Mouse (Mus musculus) spleen, adult 18-20 months (tissue): ENCODE data around the gene 4931406C07Rik.

Source experiments
- DNase-seq, 2 experiments: peaks; one replicate each; pipeline ENCODE4 v3.0.0; 2022; ENCODE audit warnings: mixed read lengths in 2 of 2

The 4931406C07Rik gene

GRCm38 (mm10) chr9:15287846-15288245 lies 18.4 kb downstream of the 4931406C07Rik start:
- no peak for DNase-seq

GRCm38 (mm10) chr9:15285443-15285842 lies 20.8 kb downstream of the 4931406C07Rik start:
- no peak for DNase-seq

GRCm38 (mm10) chr9:15280491-15280879 lies 25.8 kb downstream of the 4931406C07Rik start:
- DNase-seq: peak in 1 of 2 experiments; percentile 11

GRCm38 (mm10) chr9:15279649-15280490 lies 26.4 kb downstream of the 4931406C07Rik start, which contains the start of gene Med17:
Gene Med17, minus strand, starts transcription at chr9:15279931.
- peak; percentile 84 to 87 for DNase-seq

GRCm38 (mm10) chr9:15279139-15279648 lies 27.1 kb downstream of the 4931406C07Rik start:
- no peak for DNase-seq

- DNase-seq: no peak
Measured at GRCm38 (mm10) chr9:15278343-15278742, 27.9 kb downstream of the 4931406C07Rik start.

GRCm38 (mm10) chr9:15276855-15277254 lies 29.4 kb downstream of the 4931406C07Rik start:
- DNase-seq: no peak

- no peak for DNase-seq
Measured at GRCm38 (mm10) chr9:15273981-15274380, 32.3 kb downstream of the 4931406C07Rik start.

- no peak for DNase-seq
Measured at GRCm38 (mm10) chr9:15263487-15263886, 42.8 kb downstream of the 4931406C07Rik start.

- DNase-seq: no peak
Measured at GRCm38 (mm10) chr9:15261980-15262379, 44.3 kb downstream of the 4931406C07Rik start.

- DNase-seq: no peak
Measured at GRCm38 (mm10) chr9:15256214-15256613, 50.0 kb downstream of the 4931406C07Rik start.

GRCm38 (mm10) chr9:15254501-15254900 lies 51.7 kb downstream of the 4931406C07Rik start:
- DNase-seq: no peak

- DNase-seq: no peak
Measured at GRCm38 (mm10) chr9:15252196-15252595, 54.1 kb downstream of the 4931406C07Rik start.

GRCm38 (mm10) chr9:15250376-15250775 lies 55.9 kb downstream of the 4931406C07Rik start:
- DNase-seq: no peak

- no peak for DNase-seq
Measured at GRCm38 (mm10) chr9:15245319-15246075, 60.8 kb downstream of the 4931406C07Rik start.

- DNase-seq: no peak
Measured at GRCm38 (mm10) chr9:15242130-15242529, 64.1 kb downstream of the 4931406C07Rik start.

GRCm38 (mm10) chr9:15241596-15241939 lies 64.7 kb downstream of the 4931406C07Rik start:
- DNase-seq: no peak

GRCm38 (mm10) chr9:15240863-15241595 lies 65.2 kb downstream of the 4931406C07Rik start:
- no peak for DNase-seq

GRCm38 (mm10) chr9:15240006-15240405 lies 66.2 kb downstream of the 4931406C07Rik start:
- DNase-seq: no peak

- DNase-seq: no peak
Measured at GRCm38 (mm10) chr9:15239042-15239925, 67.0 kb downstream of the 4931406C07Rik start, which contains the start of gene Vstm5. Gene Vstm5, plus strand, starts transcription at chr9:15239045.

GRCm38 (mm10) chr9:15238297-15238990 lies 67.8 kb downstream of the 4931406C07Rik start:
- no peak for DNase-seq
